Mouse (Mus musculus) monocyte, adult 59 days (primary cell): ENCODE data around the gene Zfp810. TPM values are rescaled to one million over a fixed set of nuclear protein-coding genes. Genes with fewer than 3 reads are reported as not detected.

Source experiments
- total RNA-seq, 2 experiments: library from RNA; stranded (reverse); gene quantifications; one replicate each; pipeline ENCODE4 v1.2.4; 2023

Gene Zfp810
- 1 to 10 TPM; 7.0 to 9.4 TPM for total RNA-seq

DNA sequence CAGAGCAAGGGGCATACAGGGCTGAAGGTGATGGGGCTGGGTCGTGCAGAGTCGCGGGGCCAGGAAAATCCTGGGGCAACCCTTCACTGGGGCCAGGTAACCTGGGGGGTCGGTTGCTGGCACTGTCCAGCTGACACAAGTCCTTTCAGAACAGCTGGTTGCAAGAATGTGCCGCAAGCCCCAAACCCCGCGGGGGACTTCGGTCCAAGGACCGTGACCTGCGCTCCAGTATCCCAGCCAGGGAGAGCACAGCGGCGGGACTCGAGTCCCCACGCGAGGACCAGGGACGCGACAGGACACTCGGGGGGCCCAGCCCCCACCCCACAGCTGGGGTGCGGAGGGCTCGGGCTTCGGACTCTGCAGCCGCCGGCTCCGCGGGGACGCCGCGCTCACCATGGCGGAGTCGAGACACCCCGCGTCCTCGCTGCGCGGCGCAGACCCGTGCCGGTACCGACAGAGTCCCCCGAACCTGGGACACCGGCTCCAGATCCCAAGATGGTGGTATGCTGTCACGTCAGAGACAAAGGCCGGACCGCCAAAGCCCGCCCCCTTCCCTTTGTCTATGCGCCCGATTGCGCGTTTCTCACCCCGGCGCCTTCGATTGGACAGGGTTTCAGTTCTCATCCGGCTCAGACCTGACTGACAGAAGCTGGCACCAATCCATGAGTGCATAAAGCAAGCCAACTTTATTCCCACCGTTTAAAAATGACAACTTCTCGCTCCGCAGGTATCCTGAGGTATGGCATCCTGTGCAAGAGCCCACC is at the start of gene Zfp810:
Gene Zfp810, minus strand, starts transcription at position 493 of the 764 bp plus-strand sequence.

DNA sequence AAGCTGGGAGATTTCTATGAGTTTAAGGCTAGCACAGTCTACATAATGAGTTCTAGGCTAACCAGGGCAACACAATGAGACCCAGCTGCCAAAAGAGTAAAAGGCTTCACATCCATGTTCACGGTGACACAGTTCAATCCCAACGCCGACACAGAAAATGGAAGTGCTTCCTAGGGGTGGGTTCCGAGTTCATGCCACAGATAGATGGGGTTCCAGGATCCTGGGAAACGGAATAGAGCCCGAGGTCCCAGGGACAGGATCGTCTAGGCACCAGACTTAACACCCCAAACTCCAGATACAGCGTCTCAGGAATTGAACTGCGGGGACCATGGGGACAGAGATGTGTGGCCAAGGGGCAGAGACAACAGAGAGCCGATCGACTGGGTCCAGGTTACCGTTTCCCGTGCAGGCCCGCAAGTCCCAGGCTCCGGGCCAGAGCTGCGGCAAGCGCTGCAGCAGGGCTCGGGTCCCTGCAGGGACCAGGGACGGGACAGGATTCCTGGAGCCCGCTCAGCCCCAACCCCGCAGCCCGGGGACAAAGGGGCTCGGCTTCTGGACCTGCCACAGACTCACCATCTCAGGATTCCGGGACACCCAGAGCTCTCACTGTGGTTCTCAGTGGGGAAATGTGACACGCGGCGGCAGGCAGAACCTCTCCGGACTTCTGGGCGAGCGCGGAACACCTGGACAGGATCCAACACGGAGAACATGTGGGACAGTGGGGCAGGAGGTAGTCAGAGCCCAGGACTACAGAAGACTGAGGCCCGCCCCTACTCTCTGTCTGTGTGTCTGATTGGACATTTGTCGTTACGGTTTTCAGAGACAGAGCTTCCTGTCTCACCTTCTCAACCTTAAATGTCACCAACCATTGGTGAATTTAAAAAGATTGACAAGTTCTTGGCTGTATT is 48.0 kb downstream of the Zfp810 start, which contains the start of gene Zfp599:
Gene Zfp599, minus strand, starts transcription at position 712 of the 908 bp plus-strand sequence.

Other genes with a start within 250 kb of the Zfp810 start
- gene Gm49318, start 236.4 kb downstream of the Zfp810 start, total RNA-seq = not detected
- 10 to 100 TPM; 19.4 to 21.3 TPM for gene Zfp653, start 236.3 kb downstream of the Zfp810 start, total RNA-seq
- gene Ecsit, start 222.2 kb downstream of the Zfp810 start, total RNA-seq = 10 to 100 TPM; 14.3 to 16.8 TPM
- not detected for gene Cnn1, start 208.4 kb downstream of the Zfp810 start, total RNA-seq
- 10 to 100 TPM; 35.2 to 40.3 TPM for gene Elof1, start 190.5 kb downstream of the Zfp810 start, total RNA-seq
- 100 to 1,000 TPM; 153 to 160 TPM for gene Acp5, start 171.9 kb downstream of the Zfp810 start, total RNA-seq
- 10 to 100 TPM; 14.0 to 19.2 TPM for gene Pigyl, start 150.8 kb downstream of the Zfp810 start, total RNA-seq
- not detected for gene Zfp872, start 119.6 kb downstream of the Zfp810 start, total RNA-seq
- 10 to 100 TPM; 27.4 to 32.4 TPM for gene Zfp809, start 81.9 kb downstream of the Zfp810 start, total RNA-seq
- gene Zfp599, start 47.8 kb downstream of the Zfp810 start, total RNA-seq = under 1 TPM in 1 of 2 experiments, not detected in 1; 0.13 TPM
- gene Anln, start 81.5 kb upstream of the Zfp810 start, total RNA-seq = 1 to 10 TPM; 1.6 to 2.5 TPM
- under 1 TPM in 1 of 2 experiments, not detected in 1; 0.76 TPM for gene 9530077C05Rik, start 103.9 kb upstream of the Zfp810 start, total RNA-seq
- not detected for gene Gm17545, start 146.6 kb upstream of the Zfp810 start, total RNA-seq
- gene Rp9, start 162.1 kb upstream of the Zfp810 start, total RNA-seq = 10 to 100 TPM; 40.2 to 48.8 TPM
- 10 to 100 TPM; 11.1 to 11.6 TPM for gene Bbs9, start 168.1 kb upstream of the Zfp810 start, total RNA-seq